Mouse (Mus musculus) kidney, adult 2 months (tissue): Measurements from ENCODE around the gene Snap25.

Experiments
- CTCF ChIP-seq: fragments of 200-500 bp; conservative IDR thresholded peaks from 2 replicates; pipeline ENCODE4 v1.5.1; 2011; ENCODE audit warnings: low read depth, mild to moderate bottlenecking, control low read depth, low read length, moderate library complexity, mixed read lengths; ENCODE audit not compliant: insufficient read depth, insufficient read length
- POLR2A ChIP-seq: fragments of 200-500 bp; IDR thresholded peaks from one replicate; pipeline ENCODE4 v1.6.1; 2011; ENCODE audit warnings: low read depth, low read length, control low read depth

DNA sequence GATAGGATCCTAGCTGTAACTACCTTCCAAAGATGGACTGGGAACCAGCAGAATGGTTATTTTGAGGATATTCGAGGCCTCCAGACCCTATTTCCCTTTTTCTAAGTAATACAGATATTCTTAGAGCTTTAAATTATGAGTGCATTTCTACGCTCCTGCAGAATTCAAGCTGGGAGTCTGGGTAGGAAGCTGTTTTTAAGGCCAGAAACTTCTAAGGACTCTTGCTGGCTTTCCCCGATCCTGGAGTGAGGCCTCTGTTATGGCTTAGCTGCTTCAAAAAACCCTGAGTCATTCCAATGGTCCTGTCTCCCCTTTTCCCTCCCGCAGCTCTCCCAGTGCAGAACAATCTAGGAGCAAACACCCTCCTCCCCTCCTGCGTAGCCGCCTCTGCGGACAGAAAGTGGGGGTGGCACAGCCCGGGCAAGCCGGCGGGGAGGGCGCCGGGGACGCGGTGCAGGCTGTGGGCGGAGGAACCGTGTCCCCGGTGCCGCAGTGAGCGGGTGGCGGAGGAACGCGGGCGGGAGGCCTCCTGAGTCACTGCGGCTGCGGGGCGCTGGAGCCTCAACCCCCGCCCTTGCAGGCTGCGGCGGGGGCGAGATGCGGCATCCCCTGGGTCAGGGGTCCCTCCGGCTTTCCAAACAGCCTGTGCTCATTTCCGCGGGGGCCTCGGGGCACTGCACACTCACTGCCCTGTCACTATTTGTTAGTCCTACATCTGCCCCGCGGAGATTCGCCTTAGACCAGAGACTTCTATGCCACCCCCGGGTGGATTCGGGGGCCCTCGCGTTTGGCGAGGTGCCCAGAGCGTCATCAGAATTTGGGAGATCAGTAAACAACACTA, 34.7 kb upstream of the Snap25 start:
- no peak for TF ChIP-seq POLR2A
- TF ChIP-seq CTCF, result no peak
